Mouse (Mus musculus) left cerebral cortex, postnatal 25 days (tissue): ENCODE data around the gene Dgkz. TPM values are rescaled to one million over a fixed set of nuclear protein-coding genes. Genes with fewer than 3 reads are reported as not detected.
A peak's percentile ranks its signal among the peaks of the same experiment; 100 is the strongest.

Source experiments
- DNase-seq, 2 experiments: peaks; one replicate each; pipeline ENCODE4 v3.0.0; 2022; ENCODE audit warnings: low spot score in 2 of 2, mixed read lengths in 1 of 2
- intact Hi-C: fragments of 180-260 bp; cut with DNase I; formaldehyde crosslinking; loops from one replicate; pipeline ENCODE4 v1.15.1; 2025
- total RNA-seq, 2 experiments: library from RNA; stranded (reverse); gene quantifications; 2 replicates each; pipeline ENCODE4 v1.2.3; 2021

Gene Dgkz
- 100 to 1,000 TPM; 556 to 558 TPM for total RNA-seq

- DNase-seq = no peak
- intact Hi-C loops = loop anchor here (10.0 kb wide), 1 partner anchor 459 kb away; the partner anchor contains the start of gene Cry2
Observed at GRCm38 (mm10) chr2:91975581-91976541, at the start of gene Dgkz. Gene Dgkz, minus strand, starts transcription at chr2:91975864.

- DNase-seq = no peak
- intact Hi-C loops = no loop called here
Observed at GRCm38 (mm10) chr2:92025202-92025601, 49.5 kb upstream of the Dgkz start.

- intact Hi-C loops = no loop called here
- DNase-seq = peak; percentile 18 to 39
Observed at GRCm38 (mm10) chr2:92024274-92024672, 48.6 kb upstream of the Dgkz start, which contains the start of gene Creb3l1. Gene Creb3l1, minus strand, starts transcription at chr2:92024502.

- no peak for DNase-seq
- intact Hi-C loops = no loop called here
Observed at GRCm38 (mm10) chr2:92023362-92024273, 48.0 kb upstream of the Dgkz start.

GRCm38 (mm10) chr2:92020676-92021265 lies 45.1 kb upstream of the Dgkz start:
- no peak for DNase-seq
- intact Hi-C loops = no loop called here

GRCm38 (mm10) chr2:92017440-92017839 lies 41.8 kb upstream of the Dgkz start:
- DNase-seq = no peak
- intact Hi-C loops = no loop called here

- DNase-seq = peak; percentile 22 to 42
- intact Hi-C loops = no loop called here
Observed at GRCm38 (mm10) chr2:92016981-92017380, 41.3 kb upstream of the Dgkz start.

- intact Hi-C loops = no loop called here
Observed at GRCm38 (mm10) chr2:92014891-92015290, 39.2 kb upstream of the Dgkz start.

GRCm38 (mm10) chr2:92014248-92014647 lies 38.6 kb upstream of the Dgkz start:
- no peak for DNase-seq
- intact Hi-C loops = no loop called here

More at GRCm38 (mm10) chr2:92014891-92015290, 39.2 kb upstream of the Dgkz start:
- DNase-seq = no peak

- peak in 1 of 2 experiments; percentile 13 for DNase-seq
- intact Hi-C loops = no loop called here
Observed at GRCm38 (mm10) chr2:92012768-92013445, 37.2 kb upstream of the Dgkz start.

GRCm38 (mm10) chr2:92011424-92012353 lies 36.0 kb upstream of the Dgkz start:
- intact Hi-C loops = no loop called here
- DNase-seq = no peak

GRCm38 (mm10) chr2:92008623-92009404 lies 33.1 kb upstream of the Dgkz start:
- intact Hi-C loops = no loop called here
- DNase-seq = peak; percentile 27 to 65

- intact Hi-C loops = loop anchor here (1.0 kb wide), 1 partner anchor 50 kb away; no protein-coding TSS in a partner anchor
- peak; percentile 97 to 99 for DNase-seq
Observed at GRCm38 (mm10) chr2:92007933-92008622, 32.4 kb upstream of the Dgkz start.

GRCm38 (mm10) chr2:92006983-92007921 lies 31.6 kb upstream of the Dgkz start:
- intact Hi-C loops = loop anchor here (1.0 kb wide), 1 partner anchor 51 kb away; no protein-coding TSS in a partner anchor
- DNase-seq = peak; percentile 47 to 62

- DNase-seq = no peak
- intact Hi-C loops = no loop called here
Observed at GRCm38 (mm10) chr2:92006491-92006890, 30.8 kb upstream of the Dgkz start.

GRCm38 (mm10) chr2:92004617-92005016 lies 29.0 kb upstream of the Dgkz start:
- no peak for DNase-seq
- intact Hi-C loops = no loop called here
